Mouse (Mus musculus) left cerebral cortex, adult 8-10 months (tissue): ENCODE results near the gene Aldh1l1. TPM values are rescaled to one million over a fixed set of nuclear protein-coding genes. Genes with fewer than 3 reads are reported as not detected.
"Not testable (repeated sequence)": the region's sequence is repeated elsewhere in the genome, so short reads cannot be mapped to it uniquely, and the experiment has no call there.

Experiments
- DNase-seq, 2 experiments: peaks; one replicate each; pipeline ENCODE4 v3.0.0; 2022; ENCODE audit warnings: low spot score in 2 of 2
- total RNA-seq, 4 experiments: library from RNA; stranded (reverse); gene quantifications; 2 replicates each; pipeline ENCODE4 v1.2.4; 2022

Gene Aldh1l1
- total RNA-seq, 4 experiments from 2014 or later: 44.9 to 68.4 (median 49.3) TPM

DNA sequence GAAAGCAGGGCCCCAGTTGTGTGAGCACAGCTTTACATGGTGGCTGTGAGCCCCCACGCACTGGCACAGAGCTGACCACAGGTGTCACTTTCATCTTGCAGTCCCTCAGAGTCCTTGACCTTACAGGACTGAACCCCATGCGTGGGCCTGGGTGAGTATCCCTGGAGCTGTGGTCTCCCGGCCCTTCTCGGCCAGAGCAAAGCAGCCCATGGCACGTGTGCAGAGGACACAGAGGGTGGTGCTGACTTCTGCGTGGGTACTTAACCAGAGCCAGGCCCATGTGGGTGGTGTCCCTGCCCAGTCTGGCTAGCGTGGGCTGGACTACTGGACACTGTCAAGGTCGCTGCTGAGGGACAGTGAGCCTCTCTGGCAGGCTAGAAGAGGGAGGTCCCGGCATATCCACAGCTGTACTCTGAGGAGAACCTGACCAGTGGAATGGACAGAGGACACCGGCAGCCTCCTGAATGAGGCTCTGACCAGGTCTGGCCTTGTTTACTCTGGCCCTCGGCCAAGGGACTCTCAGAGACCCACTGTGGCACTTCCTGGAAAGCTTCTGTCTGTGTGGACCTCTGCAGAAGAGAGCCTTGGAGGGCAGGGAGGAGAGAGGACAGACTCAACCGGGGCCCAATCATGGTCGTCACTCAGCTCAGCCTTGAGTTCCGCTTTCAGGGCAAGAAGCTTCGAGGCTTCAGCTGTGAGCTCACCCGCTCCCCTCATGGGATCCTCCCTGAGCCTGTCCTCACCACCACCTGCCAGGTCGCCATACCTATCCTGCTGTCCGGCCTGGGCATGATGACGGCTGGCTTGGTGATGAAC is 132.8 kb downstream of the Aldh1l1 start:
- no peak for DNase-seq

DNA sequence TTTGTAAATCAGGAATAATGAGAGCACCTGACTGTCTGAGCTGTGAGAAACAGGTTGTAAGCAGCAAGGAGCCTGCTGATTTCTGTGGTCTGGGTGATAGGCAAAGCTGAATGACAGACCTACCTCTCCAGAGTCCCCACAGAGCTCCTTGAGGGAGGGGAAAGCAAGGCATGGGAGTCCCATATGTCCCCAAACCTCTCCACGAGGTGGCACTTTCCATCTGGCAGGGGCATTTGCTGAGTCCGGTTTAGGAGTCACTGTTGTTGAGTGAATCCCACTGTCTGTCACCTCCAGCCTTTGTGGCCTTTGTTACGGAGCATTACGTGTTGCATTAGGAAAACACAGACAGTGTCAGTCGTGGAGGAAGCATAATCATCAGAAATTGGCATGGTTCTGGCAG is 133.7 kb downstream of the Aldh1l1 start:
- no peak for DNase-seq

DNA sequence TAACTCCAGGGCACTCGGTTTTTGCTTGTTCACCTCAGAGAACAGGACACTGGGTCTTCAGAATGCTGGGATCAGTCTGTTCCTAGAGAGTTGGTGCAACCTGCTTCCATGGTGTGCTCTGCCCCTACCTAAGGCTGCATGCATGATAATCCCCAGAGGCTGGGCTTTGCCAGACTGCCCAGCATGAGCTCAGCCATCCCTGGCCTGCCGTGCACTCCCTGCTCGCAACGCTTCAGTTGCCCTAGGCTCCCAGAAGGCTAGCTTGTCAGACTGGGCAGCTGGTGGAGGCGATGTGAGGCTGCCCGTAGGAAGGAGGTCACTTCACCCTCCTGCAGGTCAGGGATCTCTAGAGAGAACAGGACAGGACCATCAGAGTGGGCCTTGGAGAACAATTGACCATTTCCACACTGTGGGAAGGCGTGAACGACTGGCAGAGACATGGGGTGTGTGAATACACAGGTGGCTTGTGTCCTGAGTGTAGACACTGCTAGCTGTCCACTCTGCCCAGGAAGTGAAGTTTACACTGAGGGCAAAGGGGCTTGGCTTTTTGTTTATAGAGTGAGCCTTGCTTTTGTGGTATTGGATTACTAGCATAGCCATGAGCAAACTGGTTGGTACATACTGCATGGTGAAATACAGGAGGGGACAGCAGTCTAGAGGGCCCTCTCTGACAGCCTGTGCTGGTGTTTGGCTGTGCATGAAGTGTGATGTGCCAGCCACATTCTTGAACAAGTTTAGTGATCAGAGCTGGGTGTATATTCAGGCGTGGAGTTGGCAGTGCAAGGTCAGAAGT is 134.8 kb downstream of the Aldh1l1 start:
- DNase-seq: no peak

DNA sequence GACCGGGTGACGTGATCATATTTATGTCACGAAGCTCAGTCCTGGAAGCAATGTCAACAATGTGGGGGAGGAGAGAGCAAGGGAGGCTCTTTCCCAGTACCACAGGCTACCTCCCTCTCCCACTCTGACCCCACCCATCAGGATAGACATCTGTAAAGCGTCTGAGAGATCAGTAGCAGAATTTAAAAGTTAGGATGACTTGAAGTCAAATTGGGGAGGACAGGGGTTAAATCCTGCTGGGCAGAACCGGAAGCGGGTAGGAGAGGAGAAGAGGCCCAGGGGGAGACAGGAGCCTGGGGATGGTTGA is 135.3 kb downstream of the Aldh1l1 start:
- no peak for DNase-seq

DNA sequence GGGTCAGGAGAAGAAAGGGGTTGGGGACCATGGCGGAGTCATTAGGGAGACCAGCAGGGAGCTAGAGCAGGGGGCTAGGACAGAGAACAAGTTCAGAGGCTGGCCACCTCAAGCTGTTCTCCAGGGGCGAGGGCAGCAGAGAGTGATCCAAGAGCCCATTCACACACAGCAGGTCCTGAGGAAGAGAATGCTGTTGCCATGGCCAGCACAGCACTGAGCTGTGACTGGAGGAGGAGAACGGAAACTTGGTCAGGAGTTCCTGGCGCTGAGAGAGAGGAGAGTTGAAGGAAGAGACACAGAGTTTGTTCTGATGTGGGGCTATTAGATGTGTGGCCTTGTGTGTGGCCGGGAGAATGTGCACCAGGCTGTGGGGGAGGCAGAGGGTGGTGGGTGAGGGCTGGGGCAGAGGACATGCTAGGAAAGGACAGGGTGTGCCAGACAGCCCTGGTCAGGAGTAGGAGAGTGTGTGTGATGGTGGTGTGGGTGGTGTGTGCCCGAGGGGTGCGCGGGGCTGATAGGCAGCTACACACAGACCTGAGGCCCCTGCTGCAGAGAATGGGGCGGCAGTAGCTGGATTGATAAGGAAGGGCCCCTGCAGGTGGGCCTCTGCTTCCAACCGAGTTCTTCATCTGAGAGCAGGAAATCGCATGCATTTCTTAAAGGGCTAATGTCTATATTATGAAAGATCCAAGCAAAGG is 136.7 kb downstream of the Aldh1l1 start:
- DNase-seq: no peak

DNA sequence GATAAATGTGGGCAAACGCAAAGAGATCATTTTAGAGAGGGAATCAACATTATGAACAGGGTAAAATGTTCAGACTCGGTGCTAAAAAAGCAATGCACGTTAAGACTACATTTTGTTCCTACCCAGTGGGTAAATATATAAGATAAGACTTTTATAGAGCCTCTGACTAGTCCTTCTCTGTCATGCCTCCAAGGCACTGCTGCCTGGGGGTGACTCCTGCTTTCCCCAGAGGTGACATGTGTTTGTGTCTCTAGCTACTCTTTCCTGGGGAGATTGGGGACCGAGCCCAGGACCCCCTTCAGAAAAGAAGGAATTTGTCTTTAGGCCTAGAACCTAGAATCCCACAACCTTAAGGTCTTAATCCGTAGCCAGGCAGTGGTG is 137.2 kb downstream of the Aldh1l1 start:
- no peak for DNase-seq

DNA sequence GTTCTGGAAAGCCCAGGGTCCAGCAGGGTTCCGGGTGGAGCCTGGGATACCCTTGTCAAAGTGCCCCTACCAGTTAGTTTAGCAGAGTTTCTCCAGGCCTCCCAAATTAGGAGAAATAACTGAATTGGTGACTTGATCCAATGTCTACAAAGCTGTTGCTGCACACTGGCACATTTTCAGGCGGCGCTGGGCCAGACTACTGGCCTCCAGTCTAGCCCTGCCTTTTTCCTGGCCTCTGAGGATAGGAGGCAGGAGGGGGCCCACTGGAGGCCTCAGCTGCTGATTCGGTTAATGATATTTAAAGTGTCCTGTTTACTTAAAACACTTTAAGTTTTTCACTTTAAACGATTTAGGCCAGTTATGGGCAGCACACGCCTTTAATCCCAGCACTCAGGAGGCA is 138.0 kb downstream of the Aldh1l1 start:
- no peak for DNase-seq

DNA sequence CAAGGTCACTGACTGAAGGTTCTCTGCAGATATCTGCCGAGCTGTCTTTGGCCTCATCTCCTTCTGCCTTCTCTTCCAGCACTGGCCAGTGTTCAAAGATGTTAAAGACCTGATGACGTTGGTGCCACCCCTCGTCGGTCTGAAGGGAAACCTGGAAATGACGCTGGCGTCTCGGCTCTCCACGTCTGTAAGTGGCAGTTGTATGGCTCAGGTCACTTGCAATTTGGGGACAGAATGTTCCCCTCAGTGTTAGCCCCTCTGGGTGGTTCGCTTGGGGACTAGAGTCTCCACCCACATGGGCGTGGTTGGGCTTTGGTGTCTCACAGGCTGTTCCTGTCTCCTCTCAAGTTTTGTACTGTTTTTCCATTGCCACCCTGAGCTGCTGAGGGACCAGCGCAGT is 138.5 kb downstream of the Aldh1l1 start:
- no peak for DNase-seq

DNA sequence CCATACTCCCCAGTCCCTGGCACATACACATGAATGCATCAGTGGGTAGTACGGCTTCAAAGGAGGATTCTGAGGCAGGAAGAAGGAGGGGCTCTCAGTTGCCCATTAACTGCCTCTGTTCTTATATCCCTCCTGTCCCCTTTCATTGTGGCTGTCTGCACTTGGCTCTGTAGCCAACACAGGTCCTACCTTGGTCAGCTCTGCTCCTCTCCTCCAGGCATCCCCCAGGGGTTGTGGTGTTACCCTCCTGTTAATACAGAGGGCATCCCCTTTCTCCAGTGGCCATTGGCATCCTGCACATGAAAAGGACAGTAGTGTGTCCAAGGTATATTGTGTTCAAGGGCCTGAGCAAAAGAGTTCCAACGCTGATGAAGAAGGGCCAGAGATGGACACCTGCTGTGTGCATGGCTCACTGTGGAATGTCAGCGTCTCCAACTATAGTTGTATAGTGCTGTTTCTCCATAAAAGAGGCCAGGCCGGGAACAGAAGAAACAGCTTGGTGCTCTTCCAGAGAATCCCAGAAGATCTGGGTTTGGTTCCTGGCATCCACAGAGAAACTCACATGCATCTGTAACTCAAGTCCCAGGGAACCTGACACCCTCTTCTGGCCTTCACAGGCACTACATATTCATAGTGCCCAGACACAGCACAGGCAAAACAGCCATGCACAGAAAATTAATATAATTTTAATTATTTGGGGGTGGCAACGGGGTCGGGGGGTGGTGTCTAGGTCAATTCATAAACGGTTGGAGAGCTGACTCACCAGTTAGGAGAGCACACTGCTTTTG is 139.2 kb downstream of the Aldh1l1 start:
- no peak for DNase-seq

DNA sequence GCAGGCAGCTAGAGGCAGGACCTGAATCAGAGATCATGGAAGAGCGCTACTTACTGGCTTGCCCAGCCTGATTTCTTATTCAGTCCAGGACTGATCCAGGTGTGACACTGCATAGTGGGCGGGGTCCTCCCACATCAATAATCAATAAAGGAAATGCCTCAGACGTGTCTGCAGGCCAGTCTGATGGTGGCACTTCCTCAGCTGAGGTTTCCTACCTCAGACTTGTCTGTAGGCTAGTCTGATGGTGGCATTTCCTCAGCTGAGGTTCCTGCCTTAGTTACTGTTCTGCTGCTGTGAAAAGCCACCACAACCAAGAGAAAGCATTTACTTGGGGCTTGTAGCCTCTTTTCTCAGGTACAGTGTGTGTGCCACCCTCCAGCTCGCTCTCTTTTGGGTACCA is 141.3 kb downstream of the Aldh1l1 start:
- DNase-seq: no peak

DNA sequence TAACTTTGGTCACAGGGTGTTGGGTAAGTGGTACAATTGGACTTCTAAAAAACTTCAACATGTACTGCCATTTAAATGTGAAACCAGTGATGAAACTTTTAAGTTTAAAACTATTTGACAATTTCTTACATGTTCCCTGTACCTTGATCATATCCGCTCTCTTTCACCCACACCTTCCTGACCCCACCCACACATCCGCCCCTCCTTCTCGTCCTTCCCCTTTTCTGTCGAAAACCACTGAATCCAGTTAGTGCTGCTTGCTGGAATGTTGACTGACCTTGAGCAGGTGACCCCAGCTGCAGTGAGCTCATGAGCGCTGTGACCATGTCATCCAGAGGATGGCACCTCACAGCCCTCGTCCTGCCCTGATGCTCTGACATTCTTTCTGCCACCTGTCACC is 143.3 kb downstream of the Aldh1l1 start:
- DNase-seq: no peak

DNA sequence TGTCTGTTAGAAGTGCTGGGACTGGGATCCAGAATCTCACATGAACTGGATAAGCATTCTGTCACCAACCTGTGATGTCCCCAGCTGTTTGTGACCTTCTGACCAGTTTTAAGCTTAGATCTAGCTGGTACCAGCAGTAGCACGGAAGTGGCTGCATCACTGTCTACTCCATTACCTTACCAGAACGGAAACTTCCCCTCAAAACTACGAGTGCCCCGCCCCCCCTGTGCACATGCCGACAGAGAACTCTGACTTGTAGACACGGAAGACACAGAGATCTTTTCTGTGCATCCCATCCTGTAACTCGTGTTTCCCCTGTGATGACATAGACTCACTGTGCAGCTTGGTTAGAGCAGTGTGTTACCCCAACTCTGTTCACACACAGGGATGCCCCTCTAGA is 144.2 kb downstream of the Aldh1l1 start:
- no peak for DNase-seq

DNA sequence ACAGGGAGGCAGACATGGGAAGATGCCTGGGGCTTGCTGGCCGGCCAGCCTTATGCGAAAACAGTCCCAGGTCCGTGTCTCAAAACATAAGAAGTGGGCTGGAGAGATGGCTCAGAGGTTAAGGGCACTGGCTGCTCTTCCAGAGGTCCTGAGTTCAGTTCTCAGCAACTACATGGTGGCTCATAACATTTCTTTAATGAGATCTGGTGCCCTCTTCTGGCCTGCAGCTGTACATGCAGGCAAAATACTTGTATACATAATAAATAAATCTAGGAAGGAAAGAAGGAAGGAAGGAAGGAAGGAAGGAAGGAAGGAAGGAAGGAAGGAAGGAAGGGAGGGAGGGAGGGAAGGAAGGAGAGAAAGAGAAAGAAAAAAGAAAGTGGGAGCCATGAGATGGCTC is 146.3 kb downstream of the Aldh1l1 start:
- not testable (repeated sequence) for DNase-seq

DNA sequence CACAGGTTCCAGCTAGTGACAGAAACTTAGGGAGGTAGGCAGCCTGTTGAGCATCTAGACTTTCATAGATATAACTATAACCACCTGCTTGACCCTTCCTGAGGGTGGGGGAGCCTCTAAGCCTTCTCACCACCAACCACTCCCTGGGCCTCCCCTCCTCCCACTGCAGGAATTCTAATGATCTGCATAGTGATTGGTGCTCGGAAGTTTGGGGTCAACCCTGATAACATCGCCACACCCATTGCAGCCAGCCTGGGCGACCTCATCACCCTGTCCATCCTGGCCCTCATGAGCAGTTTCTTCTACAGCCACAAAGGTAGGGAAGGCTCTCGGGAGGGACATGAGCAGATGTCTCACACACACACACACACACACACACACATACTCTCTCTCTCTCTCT is 148.9 kb downstream of the Aldh1l1 start:
- DNase-seq: no peak

DNA sequence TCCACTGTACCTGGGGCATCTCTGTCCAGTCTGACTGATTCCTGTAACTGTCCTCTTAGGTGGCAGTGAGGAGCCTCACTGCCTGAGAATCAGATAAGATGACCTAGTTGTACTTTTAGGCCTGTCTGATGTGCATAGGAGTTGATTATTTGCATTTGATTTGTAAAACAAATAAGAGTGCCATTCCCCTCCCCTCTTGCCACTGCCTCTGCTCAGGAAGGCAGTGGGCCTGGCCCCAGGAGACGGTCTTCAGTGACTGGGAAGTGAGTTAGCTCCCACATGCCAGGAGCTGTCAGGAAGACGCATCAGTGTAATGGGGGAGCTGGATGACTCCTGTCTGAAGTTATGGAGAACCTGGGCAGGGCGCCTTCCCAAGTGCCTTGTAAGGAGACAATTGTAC is 149.4 kb downstream of the Aldh1l1 start:
- no peak for DNase-seq

DNA sequence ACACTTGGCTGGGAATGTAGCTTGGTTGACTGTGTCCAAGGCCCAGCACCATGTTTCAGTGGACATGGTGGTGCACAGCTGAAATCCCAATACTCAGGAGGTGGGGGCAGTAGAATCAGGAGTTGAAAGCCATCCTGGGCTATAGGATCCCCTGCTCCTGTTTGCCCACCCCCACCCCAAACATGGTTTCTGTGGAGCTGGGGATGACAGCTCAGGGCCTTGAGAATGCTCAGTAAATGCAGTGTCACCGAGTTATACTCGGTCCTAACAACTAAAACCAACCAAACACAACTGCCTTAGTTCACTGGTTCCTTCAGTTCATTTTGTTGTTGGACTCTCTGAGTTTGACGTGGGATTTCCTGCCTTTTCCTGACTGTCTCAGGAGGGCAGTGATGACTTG is 156.8 kb downstream of the Aldh1l1 start:
- DNase-seq: no peak

DNA sequence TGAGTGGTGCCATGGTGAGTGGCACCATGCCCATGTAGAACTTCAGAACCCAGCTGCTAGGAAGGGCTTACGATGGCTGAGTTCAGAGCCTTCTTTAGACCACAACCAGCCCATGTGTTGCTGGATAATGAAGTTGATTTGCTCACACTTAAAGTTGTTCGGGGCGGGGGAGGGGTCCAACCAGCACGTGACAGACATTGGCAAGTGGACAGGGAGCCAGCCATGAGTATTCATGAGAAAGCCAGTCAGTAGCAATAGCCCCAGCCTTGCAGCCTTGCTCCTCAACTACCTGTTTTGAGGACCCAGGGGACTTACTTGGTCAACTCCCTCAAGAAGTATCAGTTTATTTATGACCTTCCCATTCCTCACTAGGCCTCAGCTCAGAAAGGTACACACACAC is 158.7 kb downstream of the Aldh1l1 start:
- DNase-seq: no peak

DNA sequence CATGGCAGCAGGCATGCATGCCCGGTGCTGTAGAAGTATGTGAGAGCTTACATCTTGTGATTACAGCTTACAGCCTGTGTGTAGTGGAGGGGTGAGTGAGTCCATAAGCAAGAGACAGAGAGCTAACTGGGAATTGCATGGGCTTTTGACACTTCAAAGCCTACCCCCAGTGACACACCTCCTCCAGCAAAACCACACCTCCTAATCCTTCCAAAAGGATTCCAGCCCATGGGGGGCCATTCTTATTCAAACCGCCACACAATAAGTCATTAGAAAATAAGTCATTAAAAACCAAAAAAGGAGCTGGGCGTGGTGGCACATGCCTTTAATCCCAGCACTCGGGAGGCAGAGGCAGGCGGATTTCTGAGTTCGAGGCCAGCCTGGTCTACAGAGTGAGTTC is 162.2 kb downstream of the Aldh1l1 start:
- DNase-seq: no peak

DNA sequence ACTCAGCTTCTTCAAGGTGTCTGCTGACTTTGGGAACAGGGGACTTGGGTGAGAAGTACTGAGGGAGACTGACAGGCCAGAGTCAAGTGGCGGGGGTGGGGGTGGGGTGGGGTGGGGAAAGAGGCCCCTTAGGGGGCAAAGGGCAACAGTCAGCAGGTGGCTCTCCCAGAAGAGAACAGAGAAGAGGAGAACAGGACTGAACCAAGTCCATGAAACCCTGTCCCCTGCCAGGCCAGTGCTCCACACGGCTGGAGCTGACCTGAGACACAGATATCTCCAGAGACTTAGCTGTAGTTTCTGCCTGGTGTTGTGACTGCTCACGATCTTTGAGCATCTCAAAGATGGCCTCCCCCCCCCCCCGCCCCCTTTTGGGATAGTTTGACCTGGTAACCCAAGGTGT is 163.1 kb downstream of the Aldh1l1 start:
- DNase-seq: no peak
